Mouse (Mus musculus) thymus, adult 2 months (tissue): ENCODE data around the gene Cachd1.

Source experiments
- CTCF ChIP-seq: fragments of 200-500 bp; IDR thresholded peaks from 2 replicates; pipeline ENCODE4 v1.5.1; 2012; ENCODE audit warnings: mild to moderate bottlenecking, control low read depth, low read length, moderate library complexity, borderline replicate concordance; ENCODE audit not compliant: control insufficient read depth, poor library complexity, insufficient read depth; ENCODE audit errors: extremely low read depth
- POLR2A ChIP-seq: fragments of 200-500 bp; IDR thresholded peaks from 2 replicates; pipeline ENCODE4 v1.6.1; 2012; ENCODE audit warnings: mild to moderate bottlenecking, low read length, control low read depth, moderate library complexity; ENCODE audit not compliant: control insufficient read depth, poor library complexity, insufficient read depth; ENCODE audit errors: extremely low read depth

GRCm38 (mm10) chr4:100880075-100880474 lies 103.6 kb downstream of the Cachd1 start:
- TF ChIP-seq CTCF (no peak), POLR2A (no peak)
